Mouse (Mus musculus): ENCODE measurements around the gene Gm49342.
"Not testable (repeated sequence)": the region's sequence is repeated elsewhere in the genome, so short reads cannot be mapped to it uniquely, and the experiment has no call there.

Gene Gm49342

DNA sequence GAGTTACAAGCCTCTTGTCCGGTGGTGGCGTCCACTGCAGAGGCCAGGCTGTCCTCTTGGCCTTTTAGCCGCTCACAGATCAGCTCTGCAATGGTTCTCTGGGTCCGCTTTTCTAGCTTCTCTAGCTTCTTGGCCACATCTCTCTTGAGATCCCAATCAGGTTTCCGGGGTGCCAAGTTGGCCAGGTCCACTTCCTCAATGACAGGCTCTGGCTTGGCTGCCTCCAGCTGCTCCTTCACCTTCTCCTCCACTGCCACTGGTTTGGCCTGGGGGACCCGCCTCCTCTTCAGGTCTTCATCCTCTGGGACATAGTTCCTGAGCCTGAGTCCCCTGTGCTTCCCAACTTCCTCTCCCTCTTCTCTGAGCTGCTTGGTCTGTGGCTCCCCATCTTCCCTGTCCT, 34.1 kb downstream of the Gm49342 start:
- not testable (repeated sequence) for DNase-seq (ENCODE audit: low read depth in 2 of 2, low spot score in 2 of 2)

DNA sequence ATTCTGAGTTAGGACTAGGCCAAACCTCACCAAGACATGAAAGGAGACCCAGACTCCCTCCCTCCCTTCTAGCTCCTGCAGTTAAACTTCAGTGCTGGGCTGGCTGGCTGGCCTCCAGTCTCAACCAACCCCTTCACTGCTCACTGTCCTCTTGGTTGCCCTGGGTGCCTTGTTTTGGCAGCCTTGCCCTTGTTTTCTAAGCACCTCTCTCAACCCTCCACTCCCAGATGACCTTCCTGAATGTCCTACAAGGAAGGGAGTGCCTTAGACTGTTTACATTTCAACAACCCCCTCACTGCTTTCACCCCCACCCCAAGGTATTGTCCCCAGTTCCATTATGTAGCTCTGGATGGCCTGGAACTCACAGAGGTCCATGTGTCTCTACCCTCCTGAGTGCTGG, 35.3 kb downstream of the Gm49342 start:
- DNase-seq (ENCODE audit: low read depth in 2 of 2, low spot score in 2 of 2): no peak

DNA sequence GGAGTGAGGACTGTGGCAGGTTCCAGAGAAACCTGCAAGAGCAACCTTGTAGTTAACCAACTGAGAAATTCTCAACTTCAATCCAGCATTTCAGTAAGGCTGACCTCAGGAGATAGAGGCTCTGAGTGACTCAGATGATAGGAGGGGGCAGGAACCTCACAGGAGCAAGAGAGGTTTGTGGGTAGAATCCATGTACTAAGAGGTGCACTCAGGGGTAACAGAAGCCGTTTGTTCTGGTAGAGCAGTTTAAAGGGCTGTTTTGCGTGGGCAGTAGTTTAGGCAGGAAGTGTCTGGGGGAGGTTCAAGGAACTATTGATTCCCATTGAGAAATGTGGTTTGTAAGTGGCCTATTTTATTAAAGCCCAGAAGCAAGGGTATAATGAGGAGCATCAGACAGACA, 36.9 kb downstream of the Gm49342 start:
- no peak for DNase-seq (ENCODE audit: low read depth in 2 of 2, low spot score in 2 of 2)

DNA sequence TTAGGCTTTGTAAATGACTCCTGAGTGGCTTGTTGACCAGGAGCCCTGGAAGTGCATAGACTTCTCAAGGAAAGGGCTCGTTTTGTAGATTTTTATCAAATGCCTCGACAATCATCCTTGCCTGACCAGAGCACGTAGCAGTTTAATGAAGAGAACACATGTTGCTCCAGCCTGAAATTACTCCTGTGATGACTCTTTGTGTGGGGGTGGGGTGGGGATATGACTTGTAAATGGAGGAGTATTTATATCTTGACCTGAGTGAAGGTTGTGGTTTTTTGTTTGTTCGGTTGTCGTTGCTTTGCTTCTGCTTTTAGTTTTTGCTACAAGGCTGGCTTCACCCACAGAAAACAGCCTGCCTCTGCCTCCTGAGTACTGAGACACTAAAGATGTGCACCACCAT, 37.5 kb downstream of the Gm49342 start:
- DNase-seq (ENCODE audit: low read depth in 2 of 2, low spot score in 2 of 2): no peak

DNA sequence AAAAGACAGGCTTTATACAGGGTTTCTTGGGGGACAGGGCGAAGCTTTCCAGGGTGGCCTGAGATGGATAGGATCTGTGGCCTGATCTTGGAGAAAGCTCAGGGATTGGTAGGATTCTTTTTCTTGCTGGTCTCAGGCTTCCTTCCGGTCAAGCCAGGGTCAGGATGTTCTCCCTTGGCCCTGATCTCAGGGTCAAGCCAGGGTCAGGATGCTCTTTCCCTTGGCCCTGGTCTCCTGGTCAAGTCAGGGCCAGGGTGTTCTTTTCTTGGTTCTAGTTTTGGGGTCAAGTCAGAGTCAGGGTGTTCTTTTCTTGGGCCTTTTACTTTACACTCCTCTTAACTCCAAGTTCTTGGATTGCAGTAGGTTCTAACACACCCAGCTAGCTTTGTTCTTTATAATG, 43.4 kb downstream of the Gm49342 start:
- no peak for DNase-seq (ENCODE audit: low read depth in 2 of 2, low spot score in 2 of 2)

DNA sequence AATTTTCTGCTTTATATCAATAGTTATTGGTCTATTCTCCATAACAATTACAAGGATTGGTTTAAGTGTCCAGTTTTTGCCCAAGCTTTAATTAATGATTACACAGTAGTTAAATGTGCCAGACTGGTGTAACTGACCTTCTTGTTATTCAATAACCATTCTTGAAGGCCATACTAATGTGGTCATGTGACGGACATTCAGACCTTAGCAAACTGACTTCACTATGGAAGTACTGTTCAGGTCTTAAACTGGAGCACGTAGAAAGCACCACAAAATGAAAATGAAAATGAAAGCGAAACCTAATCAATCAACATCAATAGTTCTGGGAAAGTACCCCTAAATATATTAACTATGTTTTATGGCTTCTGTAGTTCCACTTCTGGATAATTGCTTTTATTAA, 46.7 kb downstream of the Gm49342 start:
- no peak for DNase-seq (ENCODE audit: low read depth in 2 of 2, low spot score in 2 of 2)

DNA sequence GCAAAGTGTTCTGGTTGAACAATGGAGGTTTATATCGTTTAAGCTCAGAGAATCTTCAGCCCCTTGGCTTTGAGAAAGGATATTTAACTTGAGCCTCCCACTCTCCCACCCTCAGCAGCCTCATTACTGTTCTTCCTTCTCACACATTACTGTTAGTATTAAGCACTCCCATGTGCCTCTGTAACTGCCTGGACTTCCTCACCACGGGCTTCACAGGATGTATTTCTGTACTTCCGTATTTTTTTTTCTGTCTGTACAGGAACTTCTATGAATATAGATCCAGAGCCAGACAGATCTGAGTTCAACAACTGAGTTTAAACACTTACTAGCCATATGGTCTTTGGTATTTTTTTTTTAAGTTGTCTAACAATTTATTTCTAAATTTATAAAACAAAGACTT, 52.8 kb downstream of the Gm49342 start:
- DNase-seq (ENCODE audit: low read depth in 2 of 2, low spot score in 2 of 2): no peak

DNA sequence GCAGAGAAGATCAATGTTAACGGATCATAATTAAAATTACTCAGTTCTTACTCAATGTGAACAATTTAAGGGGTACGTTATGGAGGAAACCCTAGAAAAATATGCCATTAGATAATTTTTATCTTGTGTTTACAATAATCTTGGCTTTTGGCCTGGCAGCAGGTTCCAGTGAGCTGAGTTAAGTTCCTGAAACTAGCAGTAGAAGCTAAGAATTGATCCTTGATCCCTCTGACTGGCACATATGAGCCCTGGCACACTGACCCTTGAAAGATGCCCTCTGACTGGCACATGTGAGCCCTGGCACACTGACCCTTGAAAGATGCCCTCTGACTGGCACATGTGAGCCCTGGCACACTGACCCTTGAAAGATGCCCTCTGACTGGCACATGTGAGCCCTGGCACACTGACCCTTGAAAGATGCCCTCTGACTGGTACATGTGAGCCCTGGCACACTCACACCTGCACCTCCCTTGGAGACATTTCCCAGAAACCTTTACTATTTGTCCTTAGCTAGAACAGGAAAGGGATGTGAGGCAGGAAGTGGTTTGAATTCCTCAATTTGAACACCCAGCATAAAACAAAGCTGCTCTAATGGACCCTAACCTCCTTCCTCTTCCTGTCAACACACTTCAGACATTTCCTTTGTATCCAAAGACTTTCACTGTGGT, 53.8 kb downstream of the Gm49342 start:
- no peak for DNase-seq (ENCODE audit: low read depth in 2 of 2, low spot score in 2 of 2)

DNA sequence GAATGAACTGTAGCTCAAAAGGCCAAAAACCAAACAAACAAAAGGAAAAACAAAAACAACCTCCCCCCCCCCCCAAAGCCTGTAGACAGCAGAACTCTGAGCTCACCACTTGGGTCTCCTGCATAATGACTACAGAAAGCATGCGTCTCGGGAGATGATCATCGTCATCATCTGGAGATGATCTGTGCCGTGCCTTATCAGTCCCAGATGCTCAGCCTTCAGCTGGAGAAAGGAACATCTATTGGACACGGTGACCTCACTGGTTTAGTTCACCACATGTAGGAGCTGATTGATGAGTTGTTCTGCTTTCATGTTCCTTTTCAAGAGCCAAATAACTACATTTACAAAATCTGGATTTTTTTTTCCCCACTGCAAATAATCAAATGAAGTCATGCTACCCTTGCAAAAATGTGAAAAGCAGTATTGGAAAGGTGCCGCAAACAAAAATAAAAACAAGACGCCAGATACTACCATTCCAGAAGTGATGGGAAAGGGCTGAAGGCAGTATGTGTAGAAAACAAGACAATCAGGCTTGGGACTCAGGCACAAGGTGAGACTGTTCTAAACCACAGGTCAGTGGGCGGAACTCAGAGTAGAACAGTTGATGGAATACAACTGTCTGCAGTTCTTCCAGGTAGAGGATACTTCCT, 63.0 kb downstream of the Gm49342 start, which contains the start of gene Rnase10:
Gene Rnase10, plus strand, starts transcription at position 600 of the 650 bp plus-strand sequence.
- no peak for DNase-seq (ENCODE audit: low read depth in 2 of 2, low spot score in 2 of 2)

DNA sequence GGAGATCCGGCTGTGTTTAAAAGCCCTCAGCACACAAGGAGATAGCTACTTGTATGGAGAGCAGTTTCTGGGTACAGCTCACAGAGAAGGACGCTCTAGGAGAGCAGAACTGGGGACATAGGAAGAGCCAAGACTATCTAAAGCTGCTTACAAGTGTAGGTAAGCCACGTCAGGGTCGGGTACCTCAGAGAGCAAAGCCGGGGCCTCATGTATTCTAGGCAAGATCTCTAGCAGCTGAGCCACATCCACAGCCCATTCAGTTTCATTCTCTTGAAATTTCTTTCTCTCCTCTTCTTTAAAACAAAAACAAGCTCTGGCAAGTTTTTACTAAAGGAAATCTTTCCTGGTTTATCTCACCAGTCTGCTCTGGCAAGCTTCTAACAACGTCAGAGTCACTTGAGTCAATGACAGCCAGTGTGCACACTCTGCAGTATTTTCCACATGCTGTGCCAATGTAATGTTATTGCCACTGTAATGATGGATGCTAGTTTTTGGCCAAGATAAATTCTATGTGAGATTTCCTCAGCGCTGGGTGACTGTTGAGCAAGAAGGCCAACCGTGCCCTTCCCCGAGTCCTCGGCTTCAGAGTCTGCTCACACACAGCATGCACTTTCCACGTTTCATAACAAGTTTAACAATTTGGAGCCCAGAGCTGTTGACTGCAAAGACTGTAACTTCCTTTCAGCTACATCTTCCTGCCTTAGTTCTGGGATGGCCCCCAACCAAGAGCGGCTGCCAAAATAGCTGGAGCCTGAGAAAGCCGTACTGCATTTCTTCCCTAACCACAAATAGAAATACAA, 63.8 kb downstream of the Gm49342 start:
- no peak for DNase-seq (ENCODE audit: low read depth in 2 of 2, low spot score in 2 of 2)

DNA sequence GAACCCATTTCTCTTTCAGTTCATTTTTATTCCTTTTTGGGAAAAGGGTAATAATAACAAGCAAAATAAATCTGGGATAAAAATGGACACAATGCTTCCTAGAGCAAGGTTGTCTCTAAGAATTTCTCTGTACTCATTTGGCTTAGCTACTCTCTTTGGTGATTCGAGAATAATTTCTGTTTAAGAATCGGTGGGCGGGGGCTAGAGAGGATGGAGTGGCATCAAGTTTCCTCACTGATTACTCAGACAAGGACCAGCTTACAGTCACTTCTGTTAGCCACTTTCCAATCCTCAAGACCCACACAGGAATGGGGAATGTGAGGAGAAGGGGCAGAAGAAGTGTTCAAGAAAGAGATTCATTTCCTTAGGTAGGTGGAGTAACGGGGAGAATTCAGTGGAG, 64.5 kb downstream of the Gm49342 start:
- DNase-seq (ENCODE audit: low read depth in 2 of 2, low spot score in 2 of 2): no peak

DNA sequence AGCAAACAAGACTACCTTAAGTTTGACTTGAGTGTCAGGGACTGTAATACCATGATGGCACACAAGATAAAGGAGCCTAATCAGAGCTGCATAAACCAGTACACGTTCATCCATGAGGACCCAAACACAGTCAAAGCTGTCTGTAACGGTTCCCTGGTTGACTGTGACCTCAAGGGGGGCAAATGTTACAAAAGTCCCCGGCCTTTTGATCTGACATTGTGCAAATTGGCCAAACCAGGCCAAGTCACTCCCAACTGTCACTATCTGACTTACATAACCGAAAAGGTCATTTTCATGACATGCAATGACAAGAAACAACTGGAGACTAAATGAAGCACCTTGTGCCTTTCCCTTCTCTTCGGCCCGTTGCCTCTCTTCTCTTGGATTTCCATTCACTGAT, 65.3 kb downstream of the Gm49342 start:
- DNase-seq (ENCODE audit: low read depth in 2 of 2, low spot score in 2 of 2): no peak
